Mouse (Mus musculus) frontal cortex, adult (tissue): Measurements from ENCODE around the gene Ahdc1.
"Not testable (repeated sequence)": the region's sequence is repeated elsewhere in the genome, so short reads cannot be mapped to it uniquely, and the experiment has no call there.

Source experiments
- ATAC-seq: cut with Nextera tagmentation; 2 replicates; pipeline ENCODE4 v1.9.2; 2017; ENCODE audit warnings: mild to moderate bottlenecking, moderate library complexity, mixed read lengths; ENCODE audit not compliant: low TSS enrichment

Ahdc1 gene

DNA sequence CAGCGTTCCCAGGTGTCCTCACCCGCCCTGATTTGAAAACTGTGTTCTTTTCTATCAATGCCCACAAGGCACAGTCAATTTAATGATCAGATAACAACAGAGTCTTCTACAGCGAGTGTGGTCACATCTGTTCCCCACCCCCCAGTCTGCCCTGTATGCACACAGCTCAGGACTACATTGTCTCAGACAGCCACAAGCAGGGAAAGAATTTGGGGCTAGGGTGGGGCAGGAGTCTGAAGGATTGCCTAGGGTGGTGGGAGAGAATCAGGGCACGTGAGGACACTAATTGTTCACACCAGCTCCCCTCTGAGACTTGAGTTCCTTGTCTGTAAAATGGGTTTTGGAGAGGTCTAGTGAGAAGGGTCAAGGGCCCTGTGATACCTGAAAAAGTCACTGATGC, 17.5 kb upstream of the Ahdc1 start:
- ATAC-seq, result no peak

GRCm38 (mm10) chr4:132997469-132998237, 13.4 kb upstream of the Ahdc1 start:
- ATAC-seq, result no peak

GRCm38 (mm10) chr4:133002896-133003295, 8.2 kb upstream of the Ahdc1 start:
- ATAC-seq, result no peak

DNA sequence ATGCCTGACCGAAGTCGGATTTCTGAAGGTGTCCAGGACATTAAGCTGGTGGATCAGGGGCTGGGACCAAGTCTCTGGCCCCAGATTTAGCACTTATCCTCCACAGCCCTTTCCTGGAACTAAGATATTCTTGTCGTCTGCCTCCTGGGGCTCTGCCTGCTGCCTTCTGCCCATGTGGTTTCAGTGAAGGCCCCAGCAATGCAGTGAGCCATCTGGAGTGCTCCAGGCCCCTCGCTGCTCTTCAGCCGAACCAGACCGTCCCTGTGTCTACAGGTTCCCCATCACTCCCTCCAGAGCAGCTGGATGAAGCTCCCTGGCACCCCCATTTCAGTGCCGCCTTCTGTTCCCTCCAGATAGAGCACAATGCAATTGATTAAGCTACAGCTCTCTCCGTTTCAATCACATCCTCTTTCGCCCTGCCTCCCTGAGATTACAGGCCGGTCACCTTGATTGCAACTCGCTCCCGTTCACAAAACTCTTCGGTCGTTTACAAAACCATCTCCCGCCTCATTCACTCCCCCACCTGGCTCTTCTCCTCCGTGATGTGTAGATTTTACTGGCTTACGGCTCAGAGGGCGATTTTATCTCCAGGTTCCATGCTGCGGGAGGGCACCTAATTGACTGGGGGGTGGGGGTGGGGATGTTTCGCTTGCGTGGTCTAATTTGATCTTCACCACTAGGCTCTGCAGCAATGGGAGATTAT, 7.6 kb upstream of the Ahdc1 start:
- ATAC-seq, result no peak

- ATAC-seq, result peak; percentile 41; the same call in 1 of the 2 replicates
These were observed 5.8 kb upstream of the Ahdc1 start for GRCm38 (mm10) chr4:133005233-133005632.

DNA sequence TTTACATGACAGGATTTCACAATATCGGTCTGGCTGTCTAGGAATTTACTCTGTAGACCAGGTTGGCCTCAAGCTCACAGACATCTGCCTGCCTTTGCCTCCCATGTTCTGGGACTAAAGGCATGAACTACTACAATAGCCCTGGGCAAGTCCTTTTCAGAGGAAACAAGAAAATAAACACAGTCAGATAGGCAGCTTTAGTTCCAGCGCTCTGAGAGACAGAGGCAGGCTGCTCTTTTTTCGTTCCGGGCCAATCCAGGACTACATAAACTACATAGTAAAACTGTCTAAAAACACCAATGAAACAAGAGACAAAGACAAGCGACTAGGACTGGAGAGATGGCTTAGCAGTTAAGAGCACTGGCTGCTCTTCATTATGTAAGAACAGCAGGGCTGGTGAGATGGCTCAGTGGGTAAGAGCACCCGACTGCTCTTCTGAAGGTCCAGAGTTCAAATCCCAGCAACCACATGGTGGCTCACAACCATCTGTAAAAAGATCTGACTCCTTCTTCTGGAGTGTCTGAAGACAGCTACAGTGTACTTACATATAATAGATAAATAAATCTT, 5.1 kb upstream of the Ahdc1 start:
- not testable (repeated sequence) for ATAC-seq

GRCm38 (mm10) chr4:133007513-133008380, 3.3 kb upstream of the Ahdc1 start:
- ATAC-seq, result no peak

GRCm38 (mm10) chr4:133009131-133009530, 1.9 kb upstream of the Ahdc1 start:
- no peak for ATAC-seq

GRCm38 (mm10) chr4:133009676-133010075, 1.4 kb upstream of the Ahdc1 start:
- no peak for ATAC-seq

DNA sequence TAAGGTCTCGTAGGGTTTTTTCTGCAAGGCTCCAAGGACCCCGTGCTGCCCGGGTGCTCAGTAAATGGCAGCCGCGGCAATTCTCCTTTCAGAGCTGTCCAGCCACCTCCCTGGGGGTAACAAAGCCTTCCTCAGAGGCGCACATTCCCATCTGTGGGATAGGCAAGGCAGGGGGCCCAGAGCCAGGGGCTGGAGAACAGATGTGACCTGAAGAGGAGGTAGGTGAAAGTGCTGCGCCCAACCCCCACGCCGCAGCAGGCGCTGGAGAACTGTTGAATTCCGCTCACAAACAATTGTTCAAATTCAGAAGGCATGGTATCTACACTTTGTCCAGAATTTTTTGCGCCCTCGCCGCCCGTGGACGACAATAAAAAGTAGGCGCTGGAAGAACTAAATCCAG, 449 bp upstream of the Ahdc1 start:
- no peak for ATAC-seq

- ATAC-seq, result 0 out of 2 replicates have a peak, but pooled peaks have one; percentile 1
These were observed 1.0 kb downstream of the Ahdc1 start for GRCm38 (mm10) chr4:133011821-133012775.

- ATAC-seq, result no peak
These were observed 1.8 kb downstream of the Ahdc1 start for GRCm38 (mm10) chr4:133012776-133013265.

GRCm38 (mm10) chr4:133013266-133013891, 2.3 kb downstream of the Ahdc1 start:
- ATAC-seq, result no peak

GRCm38 (mm10) chr4:133014088-133014487, 3.0 kb downstream of the Ahdc1 start:
- ATAC-seq, result no peak

DNA sequence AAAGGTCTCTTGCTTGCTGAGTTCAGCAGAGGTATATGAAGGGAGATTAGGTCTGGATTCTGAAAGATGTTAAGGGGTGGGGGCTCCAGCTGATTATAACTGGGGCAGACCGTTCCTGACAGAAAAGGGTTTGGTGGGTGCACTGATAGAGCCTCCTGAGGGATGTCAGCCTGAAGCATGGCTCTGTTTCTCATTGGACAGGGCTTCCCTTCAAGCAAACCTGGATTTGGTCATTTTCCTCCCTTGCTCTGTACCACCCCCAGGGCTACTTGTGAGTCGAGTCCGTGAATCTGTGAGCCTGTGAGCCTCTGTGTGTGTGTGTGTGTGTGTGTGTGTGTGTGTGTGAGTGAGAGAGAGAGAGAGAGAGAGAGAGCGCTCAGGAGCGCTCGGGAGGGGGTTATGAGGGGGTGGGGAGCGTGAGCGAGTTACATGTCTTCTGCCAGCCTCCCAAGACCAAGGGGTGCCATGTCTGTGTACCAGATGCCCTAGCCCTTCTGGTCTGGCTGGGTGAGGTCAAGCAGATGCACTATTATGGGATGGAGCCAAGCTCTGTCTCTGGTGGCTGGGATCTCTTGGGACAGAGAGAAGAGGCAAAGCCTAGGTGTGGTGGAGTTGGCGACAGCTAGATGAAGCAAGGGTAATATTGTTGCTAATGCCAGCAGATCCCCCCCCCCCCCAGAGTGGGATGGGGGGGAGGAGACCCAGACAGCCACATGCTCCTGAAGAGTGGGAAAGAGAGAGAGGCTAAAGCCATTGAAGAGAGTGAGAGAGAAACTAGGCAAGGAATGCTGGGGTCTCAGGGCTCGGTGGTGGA, 4.0 kb downstream of the Ahdc1 start:
- ATAC-seq, result no peak

DNA sequence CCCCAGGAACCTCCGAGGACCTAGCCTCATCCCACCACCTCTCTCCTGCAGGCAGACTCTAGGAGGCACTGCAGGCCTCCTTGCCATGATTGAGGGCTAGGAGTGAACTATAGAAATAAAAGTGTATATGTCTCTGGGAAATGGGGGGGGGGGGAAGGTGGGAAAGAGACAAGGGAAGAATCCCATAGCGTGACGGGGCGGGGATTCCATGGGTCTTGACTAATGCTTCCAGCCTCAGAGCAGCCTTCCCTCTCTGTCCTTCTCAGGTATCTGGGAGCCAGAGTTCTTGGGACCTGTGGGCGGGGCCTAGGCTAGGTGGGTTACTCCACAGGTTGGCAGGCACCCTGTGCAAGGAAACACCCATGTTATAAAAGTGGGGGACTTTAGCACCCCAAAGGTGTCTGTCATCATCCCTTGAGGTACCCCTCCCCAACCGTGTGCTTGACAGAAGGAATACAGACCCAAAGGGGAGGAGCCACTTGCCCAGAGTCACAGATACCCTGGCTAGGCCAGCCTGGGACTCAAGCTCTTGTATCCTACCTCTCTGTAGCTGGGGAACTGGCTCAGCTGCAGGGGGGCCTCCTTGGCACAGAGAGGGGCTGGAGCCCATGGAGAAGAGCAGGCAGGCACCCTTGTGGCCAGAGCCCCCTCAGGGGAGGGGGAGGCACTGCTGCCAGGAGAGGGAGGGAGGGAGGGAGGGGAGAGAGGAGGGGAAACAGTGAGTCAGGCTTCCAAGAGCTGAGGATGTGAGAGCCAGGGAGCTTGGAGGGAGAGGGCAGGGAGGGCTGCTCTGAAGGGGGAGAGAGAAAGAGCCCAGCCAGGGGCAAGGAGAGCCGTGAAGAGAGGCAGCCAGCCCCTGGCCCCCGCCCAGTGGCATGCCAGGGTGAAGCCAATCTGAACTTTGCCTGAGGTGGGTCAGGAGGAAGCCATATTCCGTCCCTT, 4.9 kb downstream of the Ahdc1 start:
- no peak for ATAC-seq

DNA sequence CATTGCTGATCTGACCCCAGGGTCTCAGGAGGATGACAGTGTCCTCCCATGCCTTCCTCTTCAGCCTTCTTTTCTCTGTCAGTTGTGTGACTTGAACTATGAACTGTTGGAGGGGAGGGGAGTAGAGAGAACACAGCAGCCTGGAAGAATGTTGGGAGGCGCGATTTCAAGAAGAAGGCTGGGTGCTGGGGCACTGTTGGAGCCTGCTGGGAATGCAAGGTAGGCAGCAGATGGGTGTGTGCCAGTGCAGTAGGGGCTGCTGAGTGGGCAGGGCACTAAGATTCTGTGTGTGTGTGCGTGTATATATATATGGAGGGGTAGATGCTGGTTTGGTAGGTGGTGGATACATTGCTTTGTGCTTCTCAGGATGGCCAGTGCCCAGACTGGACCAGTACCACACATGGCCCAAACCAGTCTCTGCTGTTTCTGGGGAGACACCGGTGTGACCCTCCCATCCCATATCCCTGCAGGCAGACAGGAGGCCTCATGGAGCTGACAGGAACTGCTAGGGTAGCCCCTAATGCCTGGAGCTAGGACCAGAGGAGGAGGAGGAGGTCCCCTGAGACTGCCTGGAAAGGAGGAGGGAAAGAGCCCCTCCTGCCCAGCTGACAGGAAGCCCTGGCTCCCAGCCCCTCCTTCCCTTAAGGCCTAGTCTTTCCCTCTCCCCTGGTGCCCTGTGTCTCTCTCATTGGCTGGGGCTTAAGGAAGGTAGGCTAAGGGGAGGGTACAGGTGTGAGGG, 5.8 kb downstream of the Ahdc1 start:
- peak; percentile 25; the same call in 1 of the 2 replicates for ATAC-seq
